Mouse (Mus musculus) A20 (cell line): ENCODE results near the gene Brix1.
"Not testable (repeated sequence)": the region's sequence is repeated elsewhere in the genome, so short reads cannot be mapped to it uniquely, and the experiment has no call there.

ENCODE experiments used
- DNase-seq: peaks from one replicate; pipeline ENCODE4 v3.0.0-alpha.2; 2011; ENCODE audit warnings: low read depth, low spot score

Brix1 gene

DNA sequence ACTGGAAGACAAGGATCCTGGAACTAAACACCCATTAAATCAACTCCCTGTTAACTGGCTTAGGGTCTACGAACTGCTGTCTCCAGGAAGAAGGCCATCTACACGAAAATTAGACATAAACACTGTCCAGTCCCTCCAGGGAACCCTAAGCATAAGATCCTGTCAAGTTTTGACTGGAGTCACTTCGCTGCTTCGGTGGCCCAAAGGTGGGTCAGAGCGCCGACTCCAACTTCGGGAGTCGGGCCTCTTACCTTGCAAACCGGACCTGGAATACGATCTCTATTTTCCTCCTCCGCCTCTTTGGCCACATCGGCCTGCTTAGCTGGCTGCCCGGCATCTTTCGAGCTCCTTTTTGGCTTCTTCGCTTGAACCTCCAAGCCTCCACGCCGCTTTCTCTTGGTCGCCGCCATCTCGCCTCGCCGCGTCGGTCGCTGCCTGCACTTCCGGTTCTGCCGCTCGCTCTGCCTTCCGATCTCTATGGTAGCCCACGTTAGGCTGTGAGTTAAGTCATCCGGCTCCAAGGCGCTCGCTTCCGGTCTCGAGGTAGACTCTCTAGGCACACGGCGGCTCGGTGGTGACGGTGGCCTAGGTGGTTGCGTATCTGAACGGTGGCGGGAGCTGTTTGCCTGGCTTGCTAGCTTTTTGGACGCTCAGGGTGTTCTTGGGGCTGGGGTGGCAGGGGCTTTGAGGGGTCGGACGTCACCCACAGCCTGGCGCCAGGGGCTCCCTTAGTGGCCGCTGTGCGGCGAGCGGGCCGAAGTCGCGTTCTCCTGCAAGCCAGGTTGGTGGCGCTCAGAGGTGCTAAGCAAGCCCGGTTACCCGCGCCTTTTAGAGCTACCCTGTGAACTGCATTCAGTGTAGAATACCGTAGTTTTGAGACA is at the start of gene Brix1, which contains the start of gene Rad1:
Brix1 (minus strand) TSS at position 464 of the 881 bp plus-strand sequence.
Rad1 (plus strand) TSS at position 535 of the 881 bp plus-strand sequence.
- DNase-seq, result peak; percentile 95

DNA sequence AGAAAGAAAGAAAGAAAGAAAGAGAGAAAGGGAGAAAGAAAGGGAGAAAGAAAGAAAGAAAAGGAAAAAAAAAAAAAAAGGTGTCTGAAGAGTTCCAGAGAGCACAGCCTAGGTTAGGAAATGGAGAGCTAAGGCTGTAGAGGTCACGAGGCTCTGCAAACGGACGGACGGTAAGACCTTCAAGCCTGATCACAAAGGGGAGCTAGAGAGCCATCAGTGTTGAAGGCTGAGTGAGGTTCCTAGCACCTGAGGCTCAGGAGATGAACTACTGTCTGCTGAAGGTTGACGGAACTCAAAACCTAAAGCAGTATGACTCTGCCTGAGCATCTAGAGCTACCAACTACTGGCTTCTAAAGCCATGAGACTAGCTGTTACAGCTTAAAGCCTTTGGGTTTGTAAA is 48.8 kb upstream of the Brix1 start:
- no peak for DNase-seq

- not testable (repeated sequence) for DNase-seq
These were observed 47.6 kb upstream of the Brix1 start for GRCm38 (mm10) chr15:10533361-10533760.

DNA sequence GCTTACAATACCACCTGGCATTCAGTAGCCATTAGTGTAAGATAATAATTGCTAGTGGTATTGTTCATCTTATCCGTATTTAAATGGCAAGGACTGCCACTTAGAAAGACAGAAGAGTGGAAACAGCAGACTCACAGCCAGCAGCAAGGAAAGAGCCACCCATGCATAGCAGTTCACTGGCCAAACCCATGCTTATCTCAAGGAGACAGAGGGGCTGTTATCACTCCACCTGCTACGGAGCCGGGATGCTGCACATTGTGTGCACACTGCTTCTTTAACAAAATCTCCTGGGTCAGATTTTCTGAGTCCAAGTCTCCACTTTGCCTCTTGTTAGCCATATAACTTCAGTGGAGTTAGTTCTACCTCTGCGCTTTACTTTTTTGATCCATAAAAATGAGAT is 45.6 kb upstream of the Brix1 start:
- DNase-seq, result no peak

GRCm38 (mm10) chr15:10525896-10526295 is 40.1 kb upstream of the Brix1 start:
- no peak for DNase-seq

- no peak for DNase-seq
These were observed 29.4 kb upstream of the Brix1 start for GRCm38 (mm10) chr15:10515166-10515565.

GRCm38 (mm10) chr15:10506099-10506498 is 20.4 kb upstream of the Brix1 start:
- no peak for DNase-seq

GRCm38 (mm10) chr15:10500838-10501719 is 15.3 kb upstream of the Brix1 start:
- peak; percentile 51 for DNase-seq

DNA sequence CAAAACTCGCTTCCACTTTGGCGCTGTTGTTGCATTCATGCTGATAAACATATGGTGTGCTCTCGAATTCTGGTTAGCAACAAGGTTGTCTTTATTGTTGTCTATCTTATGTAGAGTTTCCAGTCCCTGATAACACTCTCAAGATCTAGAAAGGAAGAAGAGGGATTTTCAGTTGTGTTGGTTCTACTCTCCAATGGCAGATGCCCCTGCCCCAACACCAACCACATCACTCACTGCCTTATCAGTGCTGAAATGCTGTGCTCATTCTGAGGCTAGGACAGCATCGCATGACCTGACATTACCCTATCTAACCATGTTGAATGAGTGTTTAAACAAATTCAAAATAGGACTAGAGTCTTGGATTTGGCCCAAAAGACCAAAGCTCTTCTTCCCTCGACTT is 14.3 kb upstream of the Brix1 start:
- DNase-seq, result no peak

- DNase-seq, result no peak
These were observed 13.8 kb upstream of the Brix1 start for GRCm38 (mm10) chr15:10499593-10499992.

- DNase-seq, result not testable (repeated sequence)
These were observed 10.9 kb upstream of the Brix1 start for GRCm38 (mm10) chr15:10496696-10497095.

DNA sequence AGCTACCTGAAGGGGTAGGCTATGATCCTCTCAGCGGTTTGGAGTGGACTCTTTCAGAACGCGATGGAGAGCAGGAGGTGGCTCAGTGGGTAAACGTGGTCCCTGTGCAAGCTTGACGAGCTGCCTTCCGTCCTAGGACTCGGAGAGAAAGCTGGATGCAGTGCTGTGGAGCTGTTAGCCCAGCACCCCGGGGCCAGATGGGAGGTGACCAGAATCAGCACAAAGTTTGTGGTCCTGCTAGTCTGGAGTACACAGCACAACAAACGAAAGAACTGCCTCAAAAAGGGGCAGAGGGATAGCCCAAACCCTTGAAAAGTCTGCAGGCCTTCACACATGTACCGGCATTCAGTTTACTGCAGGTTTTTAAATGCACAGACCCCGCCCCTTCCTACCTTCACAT is 10.2 kb upstream of the Brix1 start:
- no peak for DNase-seq

DNA sequence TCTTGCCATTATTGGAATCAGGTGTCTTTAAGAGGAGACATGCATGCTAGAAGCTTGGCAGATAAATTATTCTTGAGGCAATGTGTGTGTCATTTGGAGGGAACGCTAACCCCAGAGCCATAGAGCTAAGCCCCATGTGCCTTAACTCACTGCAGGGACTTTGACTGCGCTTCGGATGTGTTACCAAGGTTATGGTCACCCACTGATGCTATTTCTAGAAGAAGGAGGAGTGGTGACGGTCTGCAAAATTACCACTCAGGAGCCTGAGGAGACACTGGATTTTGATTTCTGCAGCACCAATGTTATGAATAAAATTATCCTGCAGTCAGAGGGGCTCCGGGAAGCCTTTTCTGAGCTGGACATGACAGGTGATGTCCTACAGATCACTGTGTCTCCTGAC is 4.4 kb upstream of the Brix1 start:
- DNase-seq, result no peak

- DNase-seq, result peak; percentile 64
These were observed 1.5 kb upstream of the Brix1 start for GRCm38 (mm10) chr15:10487246-10487645.

GRCm38 (mm10) chr15:10486365-10486839 is 655 bp upstream of the Brix1 start:
- DNase-seq, result no peak

DNA sequence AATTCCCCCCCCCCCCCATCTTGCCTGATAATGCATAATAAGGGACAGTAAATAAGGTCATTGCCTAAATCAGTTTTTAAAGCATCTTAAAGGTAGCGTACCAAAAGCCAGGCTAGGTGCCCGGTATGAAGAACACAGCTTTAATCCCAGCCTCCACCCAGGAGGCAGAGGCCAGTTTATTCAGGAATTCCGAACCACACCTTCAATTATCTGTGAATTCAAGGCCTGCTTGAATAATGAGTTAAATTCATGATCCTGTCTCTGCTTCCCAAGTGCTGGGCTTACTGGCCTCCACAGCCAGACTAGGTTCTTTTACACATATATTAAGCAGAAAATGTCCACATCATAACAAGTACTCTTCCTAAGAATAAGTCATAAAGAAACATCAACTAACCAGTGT is 14.8 kb downstream of the Brix1 start:
- DNase-seq, result peak; percentile 25

- DNase-seq, result peak; percentile 85
These were observed 15.5 kb downstream of the Brix1 start, which contains the start of gene Dnajc21 for GRCm38 (mm10) chr15:10470151-10470831. Gene Dnajc21 (minus strand): TSS chr15:10470516.

DNA sequence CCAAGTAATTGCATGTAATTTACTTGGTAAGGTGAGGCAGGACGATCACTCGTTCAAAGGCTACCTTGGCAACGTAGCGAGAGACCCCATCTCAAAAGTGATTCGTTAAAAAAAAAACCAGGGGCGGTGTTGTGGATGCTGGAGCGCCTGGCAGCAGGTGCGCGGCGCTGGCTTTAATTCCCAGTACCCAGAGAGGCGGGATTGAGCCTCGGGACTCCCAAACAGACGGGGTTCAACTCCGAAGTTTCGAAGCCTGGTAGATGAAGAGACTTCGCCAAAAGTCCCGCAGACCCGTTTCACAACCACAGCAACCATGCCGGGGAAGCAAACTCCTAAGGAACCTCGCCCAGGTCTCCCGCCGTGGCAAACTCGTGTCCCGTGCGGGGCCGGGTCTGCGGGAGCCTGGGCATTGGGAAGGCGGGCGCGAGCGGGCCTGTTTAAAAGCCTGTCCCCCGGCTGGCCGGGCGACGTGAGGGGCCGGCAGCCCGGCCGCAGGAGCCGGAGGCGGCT is 16.1 kb downstream of the Brix1 start:
- DNase-seq, result peak; percentile 46

DNA sequence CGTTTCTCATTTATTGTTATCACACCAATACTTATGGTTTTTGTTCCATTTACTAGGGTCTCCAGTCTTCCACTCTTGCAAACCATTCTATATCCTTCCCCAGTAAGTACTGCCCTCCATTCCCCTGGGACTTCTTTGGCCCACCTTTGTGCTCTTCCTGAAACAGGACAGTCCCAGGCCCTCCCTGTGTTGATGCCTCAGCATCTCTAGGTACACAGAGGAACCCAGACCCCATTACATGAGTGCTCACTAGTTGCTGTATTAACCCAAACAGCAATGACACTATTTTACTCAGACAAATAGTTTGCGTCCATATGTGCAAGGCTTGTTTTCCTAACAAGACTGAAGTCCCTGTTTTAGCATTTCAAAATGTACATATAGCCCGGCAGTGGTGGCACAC is 17.0 kb downstream of the Brix1 start:
- DNase-seq, result no peak

GRCm38 (mm10) chr15:10464678-10465077 is 21.1 kb downstream of the Brix1 start:
- no peak for DNase-seq

GRCm38 (mm10) chr15:10463555-10463954 is 22.2 kb downstream of the Brix1 start:
- no peak for DNase-seq
